Mouse (Mus musculus) erythroblast, embryonic 14.5 days (primary cell): ENCODE measurements at regions not wholly inside any gene's neighbourhood (a gene's known extent, or its start where the extent isn't known, plus 50 kb on each side); places are given as distances from the start of the nearest gene placed in this dataset.

Experiments
- GATA1 ChIP-seq: IDR thresholded peaks from 2 replicates; pipeline ENCODE4 v1.6.1; 2012; ENCODE audit warnings: low read length, inconsistent platforms, mixed read lengths
- TAL1 ChIP-seq: IDR thresholded peaks from 3 replicates; pipeline ENCODE4 v1.6.1; 2012; ENCODE audit warnings: low read length, inconsistent platforms, mixed read lengths

GRCm38 (mm10) chr10:37289964-37290704 lies 151.4 kb upstream of the Marcks start:
- no peak for TF ChIP-seq GATA1
- TF ChIP-seq TAL1 = no peak
